Mouse (Mus musculus): ENCODE data around the gene Pip4k2a. TPM values are rescaled to one million over a fixed set of nuclear protein-coding genes. Genes with fewer than 3 reads are reported as not detected.

Gene Pip4k2a
- total and polyA plus RNA-seq, 3 experiments, result 6.6 to 52.9 (median 20.8) TPM

GRCm38 (mm10) chr2:18911251-18911934 lies 86.5 kb downstream of the Pip4k2a start:
- H3K9me3 ChIP-seq (replicated peaks; ENCODE audit: low read length), result no peaks in the 10 kb centered on the region
- dilution Hi-C loops (cut with MboI; ENCODE audit: extremely low pct_ligation_motif_present, extremely low pct_unique_long_range_greater_than_20kb, low sequenced_read_pairs), result no loop called here
- peaks cover 4% of the 10 kb centered on the region for H3K79me2 ChIP-seq (replicated peaks; ENCODE audit: control insufficient read depth, extremely low read depth, insufficient read depth, poor library complexity, severe bottlenecking)
- no peak for TF ChIP-seq RCOR1 (conservative IDR thresholded peaks at IDR 0.05; ENCODE audit: low read depth, low read length)
- TF ChIP-seq ETS1 (conservative IDR thresholded peaks at IDR 0.05; ENCODE audit: low read depth, low read length), result peak; percentile 53; the same call in 1 of the 2 replicates
- TF ChIP-seq TCF12 (IDR thresholded peaks at IDR 0.05; ENCODE audit: low read depth, low read length), result peak; percentile 48; the same call in 1 of the 2 replicates
- peak; percentile 59 for TF ChIP-seq EP300 (IDR thresholded peaks at IDR 0.05; ENCODE audit: low read length)
- no peak for TF ChIP-seq ZKSCAN1 (IDR thresholded peaks at IDR 0.05; ENCODE audit: borderline replicate concordance, low read depth, low read length)
- 0 out of 2 replicates have a peak, but pooled peaks have one; percentile 17 for TF ChIP-seq MEF2A (IDR thresholded peaks at IDR 0.05; ENCODE audit: borderline replicate concordance, low read depth, low read length)
- TF ChIP-seq MAX (IDR thresholded peaks at IDR 0.05; ENCODE audit: low read length), result peak; percentile 25; the same call in 1 of the 2 replicates
- H3K36me3 ChIP-seq (replicated peaks in 1 of 2; ENCODE audit: control insufficient read depth in 1 of 2, insufficient read depth in 1 of 2, low read length in 1 of 2), result peaks cover 0 to 25% of the 10 kb centered on the region in 2 experiments
- H3K27ac ChIP-seq (ENCODE audit: insufficient read depth, low read depth), result no peak overlapping the region
- H3K4me3 ChIP-seq (replicated peaks in 1 of 3; ENCODE audit: low read depth in 2 of 3, low read length in 2 of 3, poor library complexity in 1 of 3), result no peak overlapping the region
- H3K27me3 ChIP-seq (replicated peaks), result no peaks in the 10 kb centered on the region
- in situ Hi-C loops (cut with MboI; ENCODE audit: low pct_ligation_motif_present, low pct_unique_long_range_greater_than_20kb, low sequenced_read_pairs), result no loop called here
- H3K4me1 ChIP-seq (ENCODE audit: control insufficient read depth in 1 of 2, insufficient read depth in 2 of 2), result peaks cover 10 to 95% of the 10 kb centered on the region in 2 experiments
- peak; percentile 48 for DNase-seq (ENCODE audit: extremely low read depth)
- H3K4me2 ChIP-seq (ENCODE audit: insufficient read depth, low read depth, poor library complexity, severe bottlenecking), result peak overlapping the region; percentile 5; the same call in 1 of the 2 replicates
- no peak overlapping the region for H3K9ac ChIP-seq (ENCODE audit: insufficient read depth, low read depth)

- H3K36me3 ChIP-seq (replicated peaks in 1 of 2; ENCODE audit: control insufficient read depth in 1 of 2, insufficient read depth in 1 of 2, low read length in 1 of 2), result peaks cover 0 to 35% of the 10 kb centered on the region in 2 experiments
- dilution Hi-C loops (cut with MboI; ENCODE audit: extremely low pct_ligation_motif_present, extremely low pct_unique_long_range_greater_than_20kb, low sequenced_read_pairs) (no loop called here), in situ Hi-C loops (cut with MboI; ENCODE audit: low pct_ligation_motif_present, low pct_unique_long_range_greater_than_20kb, low sequenced_read_pairs) (no loop called here)
- peaks cover 5 to 89% of the 10 kb centered on the region in 2 experiments; a peak in 3 of 4 replicates for H3K4me1 ChIP-seq (ENCODE audit: control insufficient read depth in 1 of 2, insufficient read depth in 2 of 2)
- H3K27me3 ChIP-seq (replicated peaks), result no peaks in the 10 kb centered on the region
- no peak overlapping the region for H3K9ac ChIP-seq (ENCODE audit: insufficient read depth, low read depth)
- H3K9me3 ChIP-seq (replicated peaks; ENCODE audit: low read length), result no peaks in the 10 kb centered on the region
- TF ChIP-seq JUN (IDR thresholded peaks at IDR 0.05; ENCODE audit: insufficient read depth, low read depth, low read length) (no peak), PAX5 (IDR thresholded peaks at IDR 0.05; ENCODE audit: low read length) (no peak), RAD21 (IDR thresholded peaks at IDR 0.05; ENCODE audit: low read depth, low read length) (no peak), TBP (conservative IDR thresholded peaks at IDR 0.05; ENCODE audit: low read depth, low read length) (no peak), USF1 (IDR thresholded peaks at IDR 0.05; ENCODE audit: low read depth, low read length) (no peak), ELF1 (IDR thresholded peaks at IDR 0.05; ENCODE audit: low read depth, low read length) (no peak), CTCF (conservative IDR thresholded peaks at IDR 0.05 in 1 of 2, IDR thresholded peaks at IDR 0.05 in 1 of 2; ENCODE audit: low read depth in 2 of 2, low read length in 2 of 2) (no peak), JUND (conservative IDR thresholded peaks at IDR 0.05; ENCODE audit: low read depth, low read length) (no peak), ETS1 (conservative IDR thresholded peaks at IDR 0.05; ENCODE audit: low read depth, low read length) (no peak), ZNF384 (IDR thresholded peaks at IDR 0.05; ENCODE audit: low read depth, low read length) (no peak), MYC (IDR thresholded peaks at IDR 0.05; ENCODE audit: low read depth, low read length) (no peak), EP300 (IDR thresholded peaks at IDR 0.05; ENCODE audit: low read length) (no peak), ZC3H11A (IDR thresholded peaks at IDR 0.05; ENCODE audit: low read depth, low read length) (no peak), MXI1 (IDR thresholded peaks at IDR 0.05; ENCODE audit: low read depth, low read length) (no peak), SMC3 (IDR thresholded peaks at IDR 0.05; ENCODE audit: low read depth, low read length) (no peak), GABPA (IDR thresholded peaks at IDR 0.05; ENCODE audit: insufficient replicate concordance, low read depth, low read length) (no peak), KAT2A (IDR thresholded peaks at IDR 0.05; ENCODE audit: insufficient replicate concordance, low read length) (no peak), RCOR1 (conservative IDR thresholded peaks at IDR 0.05; ENCODE audit: low read depth, low read length) (no peak)
- DNase-seq (ENCODE audit: extremely low read depth), result no peak
- H3K79me2 ChIP-seq (replicated peaks; ENCODE audit: control insufficient read depth, extremely low read depth, insufficient read depth, poor library complexity, severe bottlenecking), result no peaks in the 10 kb centered on the region; the same call in 1 of the 2 replicates
- H3K4me3 ChIP-seq (replicated peaks in 1 of 3; ENCODE audit: low read depth in 2 of 3, low read length in 2 of 3, poor library complexity in 1 of 3), result no peak overlapping the region
- no peak overlapping the region for H3K4me2 ChIP-seq (ENCODE audit: insufficient read depth, low read depth, poor library complexity, severe bottlenecking)
- no peak overlapping the region for H3K27ac ChIP-seq (ENCODE audit: insufficient read depth, low read depth)
These were observed 87.7 kb downstream of the Pip4k2a start for GRCm38 (mm10) chr2:18910209-18910608.

All from CH12.LX (cell line).